Mouse (Mus musculus) forebrain, postnatal 0 days (tissue): Measurements from ENCODE around the gene Cd300lf. TPM values are rescaled to one million over a fixed set of nuclear protein-coding genes. Genes with fewer than 3 reads are reported as not detected.
A peak's percentile ranks its signal among the peaks of the same experiment; 100 is the strongest.

Source experiments
- ATAC-seq: fragments of 200-750 bp; cut with Nextera tagmentation; 2 replicates; pipeline ENCODE4 v1.8.0; 2017; ENCODE audit warnings: mild to moderate bottlenecking, moderate library complexity
- DNase-seq: peaks from one replicate; pipeline ENCODE4 v3.0.0-alpha.2; 2015
- H3K27ac ChIP-seq: fragments of 300-500 bp; sonication (generic); 2 replicates; pipeline ENCODE4 v1.5.1; 2014; ENCODE audit warnings: low read depth, mild to moderate bottlenecking, antibody characterized with exemption, low read length, moderate library complexity, mixed read lengths
- H3K27me3 ChIP-seq: fragments of 300-500 bp; sonication (generic); 2 replicates; pipeline ENCODE4 v1.6.1; 2014; ENCODE audit warnings: mild to moderate bottlenecking, low read length, mixed read lengths; ENCODE audit not compliant: insufficient read depth
- H3K36me3 ChIP-seq: fragments of 300-500 bp; sonication (generic); 2 replicates; pipeline ENCODE4 v1.6.1; 2014; ENCODE audit warnings: mild to moderate bottlenecking, moderate library complexity; ENCODE audit not compliant: insufficient read depth
- H3K4me1 ChIP-seq: fragments of 300-500 bp; sonication (generic); 2 replicates; pipeline ENCODE4 v1.6.1; 2014; ENCODE audit warnings: antibody characterized with exemption; ENCODE audit not compliant: insufficient read depth
- H3K4me2 ChIP-seq: fragments of 300-500 bp; sonication (generic); 2 replicates; pipeline ENCODE4 v1.6.1; 2014; ENCODE audit warnings: low read depth, mild to moderate bottlenecking, moderate library complexity
- H3K4me3 ChIP-seq: fragments of 300-500 bp; sonication (generic); 2 replicates; pipeline ENCODE4 v1.5.1; 2014; ENCODE audit warnings: low read depth, low read length, mixed read lengths
- H3K9ac ChIP-seq: fragments of 300-500 bp; sonication (generic); 2 replicates; pipeline ENCODE4 v1.6.1; 2014; ENCODE audit warnings: mild to moderate bottlenecking
- H3K9me3 ChIP-seq: fragments of 300-500 bp; sonication (generic); 2 replicates; pipeline ENCODE4 v1.6.1; 2016; ENCODE audit warnings: low read length
- CTCF ChIP-seq: sonication (generic); IDR thresholded peaks from 2 replicates; pipeline ENCODE4 v1.5.1; 2016; ENCODE audit warnings: antibody characterized with exemption, control low read depth, low read depth
- WGBS: fragments of 180-500 bp; shearing (Covaris S2); extraction: QIAGEN DNeasy Blood & Tissue Kit; methylation state at CpG from one replicate; pipeline ENCODE4 v1.1.7; 2014; 5-methylcytosine and 5-hydroxymethylcytosine counted together
- polyA plus RNA-seq: library from polyadenylated mRNA; unstranded; fragments of >200 nt; fragmentation: Nextera tagmentation; extraction: Ambion mirVana; gene quantifications from 2 replicates; pipeline ENCODE4 v1.2.1, GENCODE M21; 2015
- total RNA-seq: library from RNA; depleted of rRNA; stranded (reverse); fragments of >200 nt; gene quantifications from 2 replicates; pipeline ENCODE4 v1.2.3, GENCODE M21; 2014

Cd300lf gene
- total and polyA plus RNA-seq, 2 experiments from 2014 or later, result 0.18 to 0.24 TPM

DNA sequence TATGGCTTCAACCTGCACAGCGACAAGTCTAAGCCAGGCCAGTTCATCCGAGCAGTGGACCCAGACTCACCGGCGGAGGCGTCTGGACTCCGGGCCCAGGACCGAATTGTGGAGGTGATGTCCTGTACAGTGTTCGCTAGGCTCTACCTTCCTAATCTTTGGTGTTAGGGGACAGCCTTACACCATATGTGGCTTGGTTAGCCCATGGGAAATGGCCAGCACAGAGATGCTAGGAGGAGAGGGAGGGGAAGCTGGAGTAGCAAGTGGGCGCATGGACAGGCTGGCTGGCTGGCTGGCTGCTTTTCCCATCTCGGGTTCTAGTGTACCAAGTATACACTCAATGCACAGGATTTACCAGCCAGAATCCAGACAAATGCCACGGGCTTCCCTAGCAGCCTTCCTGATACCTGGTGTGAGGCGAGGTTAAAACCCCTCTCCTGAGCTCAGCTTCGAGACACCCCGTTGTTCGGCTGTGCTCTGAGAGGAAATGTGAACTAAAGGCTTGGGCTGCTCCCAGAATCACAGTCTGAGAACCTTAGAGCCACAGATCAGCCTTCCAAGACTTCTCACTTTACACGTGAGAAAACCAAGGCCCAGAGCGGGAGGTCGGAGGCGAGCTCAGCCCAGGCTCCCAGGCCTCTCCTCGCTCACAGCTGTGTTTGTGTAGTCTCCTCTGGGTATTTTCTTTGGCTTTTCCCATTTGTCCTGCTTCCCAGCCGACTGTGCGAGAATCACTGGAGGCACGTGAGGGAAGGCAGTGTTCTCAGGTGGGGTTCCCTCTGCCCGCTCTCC lies 42.8 kb upstream of the Cd300lf start:
- no peak for DNase-seq
- H3K4me1 ChIP-seq, result 0 out of 2 replicates have a peak, but pooled peaks cover 7% of the 10 kb centered on the region

GRCm38 (mm10) chr11:115173549-115174339 lies 40.0 kb upstream of the Cd300lf start:
- no peak overlapping the region for H3K4me2 ChIP-seq
- H3K27ac ChIP-seq, result no peak overlapping the region
- no peak overlapping the region for H3K9ac ChIP-seq
- no peak for DNase-seq
- no peaks in the 10 kb centered on the region for H3K9me3 ChIP-seq
- 17% methylated on average over 16 of the region's 16 CpGs for WGBS
- ATAC-seq, result no peak
- H3K4me3 ChIP-seq, result no peak overlapping the region
- TF ChIP-seq CTCF, result no peak
- H3K4me1 ChIP-seq, result 0 out of 2 replicates have a peak, but pooled peaks cover 7% of the 10 kb centered on the region
- no peaks in the 10 kb centered on the region for H3K36me3 ChIP-seq
- H3K27me3 ChIP-seq, result no peaks in the 10 kb centered on the region

More for the DNA sequence above, 42.8 kb upstream of the Cd300lf start:
- Histone ChIP-seq H3K9ac (0 out of 2 replicates have a peak overlapping the region, but pooled peaks have one; percentile 14), H3K4me2 (no peak overlapping the region), H3K9me3 (no peaks in the 10 kb centered on the region), H3K27me3 (no peaks in the 10 kb centered on the region), H3K4me3 (no peak overlapping the region), H3K27ac (no peak overlapping the region; the same call in 1 of the 2 replicates), H3K36me3 (no peaks in the 10 kb centered on the region; the same call in 1 of the 2 replicates)
- no peak for ATAC-seq
- 64% methylated on average over 24 of the region's 24 CpGs for WGBS
- no peak for TF ChIP-seq CTCF

- DNase-seq (no peak), ATAC-seq (no peak)
- WGBS, result 36% methylated on average over 4 of the region's 4 CpGs
- Histone ChIP-seq H3K9ac (no peak overlapping the region), H3K4me1 (0 out of 2 replicates have a peak, but pooled peaks cover 7% of the 10 kb centered on the region), H3K27me3 (no peaks in the 10 kb centered on the region), H3K27ac (no peak overlapping the region), H3K9me3 (no peaks in the 10 kb centered on the region), H3K36me3 (no peaks in the 10 kb centered on the region), H3K4me3 (no peak overlapping the region), H3K4me2 (no peak overlapping the region)
- TF ChIP-seq CTCF, result no peak
Observed at GRCm38 (mm10) chr11:115172825-115173287, 39.1 kb upstream of the Cd300lf start.

DNA sequence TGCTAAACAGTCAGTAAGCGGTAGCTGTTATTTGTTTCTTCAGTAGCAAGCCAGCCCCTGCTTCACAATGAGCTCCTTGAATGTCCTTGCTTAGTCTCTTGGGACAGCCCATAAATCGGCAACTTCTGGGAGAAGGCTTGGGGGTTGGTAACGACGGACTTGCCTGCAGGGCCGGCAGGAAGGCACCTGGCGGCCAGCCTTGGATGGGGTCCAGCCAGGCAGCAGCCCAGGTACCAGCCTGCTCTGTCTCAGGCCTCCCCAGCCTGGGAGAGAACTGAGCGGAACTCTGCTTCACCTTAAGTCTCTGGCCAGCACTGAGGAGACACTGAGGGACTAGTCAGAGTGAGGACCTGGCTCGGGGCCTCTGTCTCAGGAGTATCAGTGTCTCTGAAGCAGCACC lies 37.3 kb upstream of the Cd300lf start:
- Histone ChIP-seq H3K27me3 (no peaks in the 10 kb centered on the region), H3K27ac (no peak overlapping the region), H3K4me3 (no peak overlapping the region), H3K4me2 (no peak overlapping the region), H3K9me3 (no peaks in the 10 kb centered on the region), H3K9ac (no peak overlapping the region), H3K4me1 (0 out of 2 replicates have a peak, but pooled peaks cover 3% of the 10 kb centered on the region), H3K36me3 (no peaks in the 10 kb centered on the region)
- no peak for TF ChIP-seq CTCF
- DNase-seq (no peak), ATAC-seq (no peak)
- 50% methylated on average over 8 of the region's 8 CpGs for WGBS

- Histone ChIP-seq H3K9ac (no peak overlapping the region), H3K36me3 (no peaks in the 10 kb centered on the region), H3K4me3 (no peak overlapping the region), H3K27ac (no peak overlapping the region), H3K4me1 (no peaks in the 10 kb centered on the region; the same call in 1 of the 2 replicates), H3K4me2 (no peak overlapping the region), H3K9me3 (no peaks in the 10 kb centered on the region), H3K27me3 (peaks cover 13% of the 10 kb centered on the region)
- DNase-seq (no peak), ATAC-seq (no peak)
- TF ChIP-seq CTCF, result no peak
- 90% methylated on average over 4 of the region's 4 CpGs for WGBS
Observed at GRCm38 (mm10) chr11:115169430-115169829, 35.6 kb upstream of the Cd300lf start.

GRCm38 (mm10) chr11:115167631-115168249 lies 33.9 kb upstream of the Cd300lf start:
- ATAC-seq, result no peak
- WGBS, result 87% methylated on average over 8 of the region's 8 CpGs
- H3K4me1 ChIP-seq, result no peaks in the 10 kb centered on the region; the same call in 1 of the 2 replicates

More at GRCm38 (mm10) chr11:115167631-115168249, 33.9 kb upstream of the Cd300lf start:
- Histone ChIP-seq H3K27ac (no peak overlapping the region), H3K36me3 (no peaks in the 10 kb centered on the region), H3K27me3 (peaks cover 18% of the 10 kb centered on the region), H3K4me2 (no peak overlapping the region), H3K4me3 (no peak overlapping the region), H3K9me3 (no peaks in the 10 kb centered on the region), H3K9ac (no peak overlapping the region)
- DNase-seq, result no peak
- no peak for TF ChIP-seq CTCF
